Mouse (Mus musculus) MEL (cell line): Measurements from ENCODE around the gene Dennd1b. TPM values are rescaled to one million over a fixed set of nuclear protein-coding genes. Genes with fewer than 3 reads are reported as not detected.

Experiments
- DNase-seq: peaks from one replicate; pipeline ENCODE4 v3.0.0; 2011; ENCODE audit warnings: low read depth, low spot score
- H3K27ac ChIP-seq: 2 replicates; pipeline ENCODE4 v1.5.1; 2012; ENCODE audit warnings: low read depth, mild to moderate bottlenecking, control low read depth, low read length, moderate library complexity; ENCODE audit not compliant: control insufficient read depth
- H3K27me3 ChIP-seq, 2 experiments: fragments of 150-350 bp in 1 of 2; sonication (generic) in 1 of 2; 2 replicates each; pipeline ENCODE4 v1.6.1; 2012; ENCODE audit warnings: low read length in 2 of 2, mild to moderate bottlenecking in 2 of 2, improper control_type of control experiment in 1 of 2, moderate library complexity in 1 of 2; ENCODE audit not compliant: insufficient read depth in 2 of 2, control insufficient read depth in 1 of 2
- H3K36me3 ChIP-seq, 2 experiments: 2 replicates each; pipeline ENCODE4 v1.6.1; 2012 to 2014; ENCODE audit warnings: low read length in 2 of 2, improper control_type of control experiment in 1 of 2, inconsistent platforms in 1 of 2, mild to moderate bottlenecking in 1 of 2; ENCODE audit not compliant: insufficient read depth in 2 of 2, control insufficient read depth in 1 of 2
- H3K4me1 ChIP-seq, 2 experiments: fragments of 150-350 bp in 1 of 2; sonication (generic) in 1 of 2; 2 replicates each; pipeline ENCODE4 v1.6.1; 2012; ENCODE audit warnings: low read length in 2 of 2, improper control_type of control experiment in 1 of 2, mild to moderate bottlenecking in 1 of 2; ENCODE audit not compliant: insufficient read depth in 2 of 2, control insufficient read depth in 1 of 2
- H3K4me3 ChIP-seq, 2 experiments: fragments of 150-350 bp in 1 of 2; sonication (generic) in 1 of 2; 2 replicates each; pipeline ENCODE4 v1.5.1; 2012; ENCODE audit warnings: low read depth in 2 of 2, low read length in 2 of 2, mild to moderate bottlenecking in 2 of 2, moderate library complexity in 2 of 2, control low read depth in 1 of 2, improper control_type of control experiment in 1 of 2; ENCODE audit not compliant: control insufficient read depth in 1 of 2, insufficient read depth in 1 of 2
- H3K79me2 ChIP-seq: 2 replicates; pipeline ENCODE4 v1.6.1; 2012; ENCODE audit warnings: mild to moderate bottlenecking, low read length, moderate library complexity; ENCODE audit not compliant: control insufficient read depth, poor library complexity, insufficient read depth
- H3K9ac ChIP-seq: 2 replicates; pipeline ENCODE4 v1.6.1; 2012; ENCODE audit warnings: low read depth, mild to moderate bottlenecking, control low read depth, low read length, moderate library complexity; ENCODE audit not compliant: control insufficient read depth, poor library complexity, severe bottlenecking
- H3K9me3 ChIP-seq: fragments of 150-350 bp; sonication (generic); replicated peaks from 2 replicates; pipeline ENCODE4 v1.6.1; 2012; ENCODE audit warnings: mild to moderate bottlenecking, low read length, improper control_type of control experiment, moderate library complexity; ENCODE audit not compliant: insufficient read depth
- BHLHE40 ChIP-seq: IDR thresholded peaks from 2 replicates; pipeline ENCODE4 v1.6.1; 2012; ENCODE audit warnings: low read depth, mild to moderate bottlenecking, inconsistent platforms, low read length, improper control_type of control experiment, borderline replicate concordance
- CTCF ChIP-seq, 3 experiments: IDR thresholded peaks in 2 of 3; conservative IDR thresholded peaks in 1 of 3; 2 replicates each; pipeline ENCODE4 v1.5.1; 2011 to 2012; ENCODE audit warnings: low read length in 3 of 3, low read depth in 2 of 3, mild to moderate bottlenecking in 2 of 3, improper control_type of control experiment in 1 of 3, inconsistent platforms in 1 of 3, mixed read lengths in 1 of 3, moderate library complexity in 1 of 3; ENCODE audit not compliant: control insufficient read depth in 1 of 3, insufficient read depth in 1 of 3, poor library complexity in 1 of 3, severe bottlenecking in 1 of 3
- E2F4 ChIP-seq: IDR thresholded peaks from 2 replicates; pipeline ENCODE4 v1.6.1; 2011; ENCODE audit warnings: low read depth, low read length, improper control_type of control experiment, borderline replicate concordance
- ELF1 ChIP-seq: IDR thresholded peaks from 2 replicates; pipeline ENCODE4 v1.6.1; 2014; ENCODE audit warnings: low read depth, mild to moderate bottlenecking, inconsistent platforms, low read length, improper control_type of control experiment, moderate library complexity
- ETS1 ChIP-seq: IDR thresholded peaks from 2 replicates; pipeline ENCODE4 v1.6.1; 2012; ENCODE audit warnings: low read depth, mild to moderate bottlenecking, inconsistent platforms, low read length, improper control_type of control experiment, moderate library complexity
- GABPA ChIP-seq: IDR thresholded peaks from 2 replicates; pipeline ENCODE4 v1.6.1; 2012; ENCODE audit warnings: low read depth, mild to moderate bottlenecking, inconsistent platforms, low read length, improper control_type of control experiment, moderate library complexity
- GATA1 ChIP-seq: IDR thresholded peaks from 2 replicates; pipeline ENCODE4 v1.6.1; 2011; ENCODE audit warnings: low read depth, low read length, improper control_type of control experiment
- HCFC1 ChIP-seq: IDR thresholded peaks from 2 replicates; pipeline ENCODE4 v1.6.1; 2012; ENCODE audit warnings: low read depth, mild to moderate bottlenecking, inconsistent platforms, low read length, improper control_type of control experiment, moderate library complexity
- JUND ChIP-seq: IDR thresholded peaks from 2 replicates; pipeline ENCODE4 v1.6.1; 2011; ENCODE audit warnings: low read depth, mild to moderate bottlenecking, improper control_type of control experiment, low read length
- KAT2A ChIP-seq: conservative IDR thresholded peaks from 2 replicates; pipeline ENCODE4 v1.6.1; 2012; ENCODE audit warnings: low read depth, low read length, improper control_type of control experiment, inconsistent platforms
- MEF2A ChIP-seq: IDR thresholded peaks from 2 replicates; pipeline ENCODE4 v1.6.1; 2014; ENCODE audit warnings: low read depth, mild to moderate bottlenecking, inconsistent platforms, low read length, improper control_type of control experiment; ENCODE audit not compliant: poor library complexity, insufficient replicate concordance, severe bottlenecking; ENCODE audit errors: extremely low read depth
- MYC ChIP-seq: IDR thresholded peaks from 2 replicates; pipeline ENCODE4 v1.6.1; 2011; ENCODE audit warnings: low read depth, mild to moderate bottlenecking, low read length, improper control_type of control experiment, moderate library complexity
- POLR2AphosphoS2 ChIP-seq: IDR thresholded peaks from 2 replicates; pipeline ENCODE4 v1.6.1; 2011; ENCODE audit warnings: low read length, improper control_type of control experiment
- POLR2AphosphoS5 ChIP-seq: IDR thresholded peaks from 2 replicates; pipeline ENCODE4 v1.6.1; 2012; ENCODE audit warnings: low read depth, borderline replicate concordance, mild to moderate bottlenecking, inconsistent platforms, low read length, moderate library complexity, mixed read lengths
- RAD21 ChIP-seq: IDR thresholded peaks from 2 replicates; pipeline ENCODE4 v1.6.1; 2011; ENCODE audit warnings: mild to moderate bottlenecking, low read depth, low read length, improper control_type of control experiment
- RCOR1 ChIP-seq: IDR thresholded peaks from 2 replicates; pipeline ENCODE4 v1.6.1; 2012; ENCODE audit warnings: low read depth, mild to moderate bottlenecking, inconsistent platforms, low read length, improper control_type of control experiment
- SMC3 ChIP-seq: IDR thresholded peaks from 2 replicates; pipeline ENCODE4 v1.6.1; 2011; ENCODE audit warnings: low read depth, low read length, improper control_type of control experiment
- TCF12 ChIP-seq: IDR thresholded peaks from 2 replicates; pipeline ENCODE4 v1.6.1; 2014; ENCODE audit warnings: low read depth, mild to moderate bottlenecking, inconsistent platforms, low read length, improper control_type of control experiment, moderate library complexity
- UBTF ChIP-seq: IDR thresholded peaks from 2 replicates; pipeline ENCODE4 v1.6.1; 2012; ENCODE audit warnings: low read depth, mild to moderate bottlenecking, inconsistent platforms, low read length, improper control_type of control experiment, moderate library complexity, borderline replicate concordance; ENCODE audit not compliant: insufficient read depth
- polyA plus RNA-seq, 2 experiments: library from polyadenylated mRNA; stranded (reverse) in 1 of 2; unstranded in 1 of 2; fragments of >175 nt in 1 of 2; fragments of >200 nt in 1 of 2; gene quantifications; 2 replicates each; pipeline versions ENCODE4 v1.2.1 to v1.2.4; 2012; ENCODE audit warnings: low replicate concordance in 2 of 2, low read depth in 1 of 2; ENCODE audit not compliant: insufficient read length in 2 of 2, insufficient read depth in 1 of 2, missing spikeins in 1 of 2
- total RNA-seq: library from RNA; depleted of rRNA; stranded (reverse); fragments of 300-350 nt; gene quantifications from 2 replicates; pipeline ENCODE4 v1.2.3, GENCODE M21; 2012

Dennd1b gene
- total and polyA plus RNA-seq, 3 experiments, result 3.9 to 4.1 TPM; not detected in 1

DNA sequence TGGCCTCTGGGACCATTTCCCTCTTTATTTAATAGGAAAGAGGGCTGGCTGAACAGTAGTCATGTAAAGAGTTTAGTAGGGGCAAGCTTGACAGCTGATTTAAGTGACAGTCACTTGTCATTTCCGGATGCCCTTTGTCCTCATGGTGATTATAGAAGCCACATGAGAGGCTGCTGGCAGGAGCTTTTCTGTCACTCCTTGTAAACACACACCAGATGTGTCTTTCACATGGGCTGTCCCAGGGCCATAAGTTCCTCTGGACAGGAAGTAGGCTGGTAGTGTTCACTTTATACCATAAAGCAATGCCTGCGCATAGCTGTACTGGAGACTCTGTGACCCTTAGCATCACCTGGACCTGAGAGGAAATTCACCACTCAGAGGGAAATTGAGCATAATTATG lies 230.8 kb downstream of the Dennd1b start (continued):
- no peak for TF ChIP-seq ETS1
- no peak for TF ChIP-seq E2F4
- no peak for TF ChIP-seq KAT2A

DNA sequence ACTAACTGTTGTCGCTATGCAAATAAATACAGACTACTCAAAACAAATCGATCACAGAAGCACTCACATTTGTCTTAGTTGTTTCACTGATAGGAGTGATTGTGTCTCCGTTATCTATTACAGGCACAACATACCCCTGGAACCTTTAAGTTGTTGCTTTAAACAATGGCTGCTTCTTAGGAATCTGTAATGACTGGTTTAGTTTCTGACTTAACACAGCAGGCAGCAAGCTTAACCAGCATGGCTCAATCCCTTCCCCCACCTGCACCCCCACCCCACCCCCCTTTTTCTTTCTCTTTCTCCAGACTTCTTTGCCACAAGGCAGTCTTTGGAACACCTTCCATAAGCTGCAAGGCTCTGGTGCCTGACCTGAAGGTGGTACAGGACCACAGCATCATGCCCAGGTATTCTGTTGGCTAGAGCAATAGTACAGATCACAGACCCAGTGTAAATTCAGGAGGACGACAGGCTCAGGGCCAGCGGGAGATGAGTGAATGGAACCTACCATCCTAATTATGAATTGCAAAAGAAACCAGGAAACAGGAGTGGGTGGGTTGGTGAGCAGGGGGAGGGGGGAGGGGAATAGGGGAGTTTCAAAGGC lies 231.3 kb downstream of the Dennd1b start:
- Histone ChIP-seq H3K27ac (no peak overlapping the region), H3K4me1 (no peaks in the 10 kb centered on the region), H3K27me3 (no peaks in the 10 kb centered on the region), H3K9ac (no peak overlapping the region), H3K9me3 (no peaks in the 10 kb centered on the region), H3K79me2 (no peaks in the 10 kb centered on the region), H3K36me3 (no peaks in the 10 kb centered on the region), H3K4me3 (no peak overlapping the region)
- no peak for DNase-seq
- TF ChIP-seq POLR2AphosphoS5 (no peak), HCFC1 (no peak), GATA1 (no peak), JUND (no peak), GABPA (no peak)

DNA sequence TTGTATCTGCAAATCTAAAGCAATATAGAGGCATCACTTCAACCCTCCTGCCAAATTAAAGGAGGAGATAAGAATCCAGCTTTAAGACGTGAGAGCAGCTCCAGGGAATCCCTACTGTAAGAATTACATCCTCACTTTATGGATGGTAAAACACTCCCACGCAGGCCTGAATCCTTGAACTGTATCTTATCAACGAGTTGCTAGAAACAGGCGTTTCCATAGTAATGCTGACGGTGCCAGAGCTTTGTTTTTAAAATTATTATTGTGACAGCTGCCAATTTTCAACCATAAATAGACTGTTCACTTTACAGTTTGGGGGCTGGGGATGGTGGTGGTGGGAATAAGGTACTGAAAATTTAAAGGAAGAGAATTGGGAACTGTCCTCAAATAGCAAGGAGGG lies 239.8 kb downstream of the Dennd1b start:
- Histone ChIP-seq H3K4me3 (no peak overlapping the region), H3K4me1 (peaks cover 0 to 7% of the 10 kb centered on the region in 2 experiments; a peak in 1 of 4 replicates), H3K36me3 (no peaks in the 10 kb centered on the region), H3K27ac (no peak overlapping the region), H3K9ac (no peak overlapping the region), H3K79me2 (no peaks in the 10 kb centered on the region), H3K9me3 (no peaks in the 10 kb centered on the region), H3K27me3 (no peaks in the 10 kb centered on the region)
- no peak for TF ChIP-seq RCOR1
- TF ChIP-seq POLR2AphosphoS2, result no peak
- no peak for TF ChIP-seq GABPA
- no peak for DNase-seq

DNA sequence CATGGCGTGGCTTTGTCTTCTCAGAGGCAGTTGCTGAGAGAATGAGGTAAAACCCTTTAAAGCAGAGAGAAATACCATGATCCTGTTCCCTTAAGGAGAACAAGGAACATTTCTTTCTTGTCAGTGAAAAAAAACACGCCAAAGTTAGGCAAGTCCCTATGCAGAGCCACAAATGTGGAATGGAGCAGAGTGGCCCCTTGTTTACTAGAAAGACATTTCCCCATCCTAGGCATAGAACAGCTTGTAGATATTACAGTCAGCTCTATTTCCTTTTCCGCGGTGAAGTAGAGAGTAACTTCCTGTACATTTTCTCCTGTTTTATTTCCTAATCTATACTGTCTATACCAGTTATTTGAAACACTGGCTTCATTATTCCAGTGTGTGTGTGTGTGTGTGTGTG lies 243.0 kb downstream of the Dennd1b start:
- DNase-seq, result no peak
- H3K79me2 ChIP-seq, result no peaks in the 10 kb centered on the region
- H3K27me3 ChIP-seq, result no peaks in the 10 kb centered on the region
- H3K9ac ChIP-seq, result no peak overlapping the region
- no peak overlapping the region for H3K4me3 ChIP-seq
- H3K4me1 ChIP-seq, result peaks cover 0 to 7% of the 10 kb centered on the region in 2 experiments; a peak in 1 of 4 replicates
- TF ChIP-seq SMC3 (no peak), RCOR1 (no peak), MYC (no peak), BHLHE40 (no peak), RAD21 (no peak), E2F4 (no peak), ELF1 (no peak), MEF2A (no peak), TCF12 (no peak), UBTF (no peak), CTCF (IDR thresholded peaks at IDR 0.05 in 2 of 3, conservative IDR thresholded peaks at IDR 0.05 in 1 of 3; ENCODE audit: control insufficient read depth in 1 of 3, insufficient read depth in 1 of 3, low read depth in 2 of 3, low read length in 3 of 3, poor library complexity in 1 of 3, severe bottlenecking in 1 of 3) (no peak)
- H3K9me3 ChIP-seq, result no peaks in the 10 kb centered on the region
- no peak overlapping the region for H3K27ac ChIP-seq
- H3K36me3 ChIP-seq, result no peaks in the 10 kb centered on the region
